Mouse (Mus musculus) c-Kit-positive CD71-negative TER-119-negative erythroid progenitor cells, embryonic 14.5 days (primary cell): ENCODE measurements at regions not wholly inside any gene's neighbourhood (a gene's known extent, or its start where the extent isn't known, plus 50 kb on each side); places are given as distances from the start of the nearest gene placed in this dataset.

ENCODE experiments used
- DNase-seq: peaks from one replicate; pipeline ENCODE4 v3.0.0-alpha.2; 2013; ENCODE audit warnings: low read depth

DNA sequence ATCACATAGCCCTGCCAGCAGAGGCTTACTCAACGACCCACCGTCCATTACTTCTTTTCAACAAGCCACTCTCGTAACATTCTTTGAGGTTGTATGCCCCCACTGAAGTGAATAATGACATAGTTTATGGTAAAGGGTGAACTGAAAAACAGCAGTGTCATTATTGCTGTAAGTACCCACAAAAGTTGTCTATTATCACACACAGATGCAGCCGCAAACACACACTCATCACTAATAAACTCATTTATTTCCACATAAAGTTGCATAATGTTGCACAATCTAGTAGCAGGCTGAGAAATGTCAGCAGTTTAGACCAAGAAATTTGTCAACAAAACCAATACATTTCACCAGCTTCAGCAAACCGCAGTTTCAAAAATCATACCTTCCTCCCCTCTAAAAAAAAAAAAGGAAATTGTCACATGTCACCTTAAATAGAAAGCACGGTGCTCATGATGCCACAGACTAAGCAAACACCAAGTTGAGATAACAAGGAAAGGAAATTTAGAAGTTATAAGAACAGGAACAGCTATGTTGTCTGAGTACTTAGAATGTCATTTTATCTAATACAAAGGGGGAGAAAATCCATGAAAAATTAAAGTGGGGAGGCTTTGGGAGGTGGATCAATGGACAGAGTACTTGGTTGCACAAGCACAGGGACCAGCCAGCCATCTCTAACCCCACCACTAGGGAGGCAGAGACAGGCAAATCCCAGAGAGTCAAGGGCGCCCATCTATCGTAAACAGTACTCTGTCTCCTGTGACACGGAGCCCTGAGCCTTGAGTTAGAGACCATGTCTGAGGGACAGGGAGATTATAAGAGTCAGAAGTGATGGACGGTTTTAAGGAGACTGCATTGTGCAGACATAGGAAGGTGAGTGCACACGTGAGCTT, 195.9 kb downstream of the Hlx start:
- DNase-seq = peak; percentile 23

DNA sequence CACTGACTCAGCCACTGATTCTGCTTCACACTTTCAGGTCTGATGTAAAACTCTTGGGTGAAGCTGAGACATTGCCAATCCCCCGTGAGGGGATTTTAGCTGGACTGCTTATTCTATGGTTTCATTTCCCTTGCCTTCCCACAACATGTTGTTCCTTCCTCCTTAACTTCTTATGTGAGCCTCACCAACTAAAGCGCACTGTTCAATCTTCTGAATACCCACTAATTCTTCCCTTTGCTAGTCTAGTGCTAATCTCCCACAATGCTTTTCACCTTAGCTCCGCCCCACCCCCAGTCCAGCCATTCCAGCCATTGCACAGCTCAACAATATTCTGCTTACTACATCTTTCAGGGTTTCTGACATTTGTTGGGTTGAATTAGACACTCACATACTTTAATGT, 196.7 kb downstream of the Hlx start:
- no peak for DNase-seq

DNA sequence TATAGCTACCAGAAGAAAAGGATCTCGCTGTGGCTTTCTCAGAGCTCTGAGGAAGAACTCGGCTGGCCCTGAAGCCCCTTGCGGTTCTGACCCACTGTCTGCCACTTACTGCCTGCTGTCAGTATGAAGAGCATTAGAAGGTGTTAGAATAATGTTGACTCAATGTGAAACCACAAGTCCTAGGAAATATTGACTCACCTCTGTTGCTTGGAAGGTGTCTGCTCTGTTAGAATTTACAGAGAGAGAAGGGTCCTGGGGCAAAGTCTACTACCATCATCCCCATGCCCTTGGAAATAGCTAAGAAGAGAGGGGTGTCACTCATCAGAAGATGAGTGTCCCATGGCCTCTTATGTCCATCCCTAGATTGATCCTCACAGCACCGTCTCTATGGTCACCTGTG, 197.9 kb downstream of the Hlx start:
- no peak for DNase-seq

DNA sequence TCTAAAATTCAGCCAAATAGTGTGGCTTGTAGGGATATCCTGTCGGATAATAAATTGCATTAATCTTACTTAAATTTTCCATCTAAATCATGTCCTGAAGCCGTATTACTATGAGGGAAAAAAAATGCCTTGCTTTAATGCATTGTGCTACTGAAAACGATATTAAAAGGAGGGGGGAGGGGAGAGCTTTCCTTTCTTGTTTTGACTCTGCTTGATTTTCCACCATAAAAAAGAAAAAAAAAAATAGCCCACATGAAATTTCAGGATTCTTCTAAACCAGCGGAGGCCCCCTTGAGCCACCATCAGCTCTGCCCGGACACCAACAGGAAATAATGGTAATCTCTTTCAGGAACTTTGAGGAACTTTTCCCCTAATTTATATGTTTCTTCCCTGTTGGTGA, 198.5 kb downstream of the Hlx start:
- DNase-seq = no peak

DNA sequence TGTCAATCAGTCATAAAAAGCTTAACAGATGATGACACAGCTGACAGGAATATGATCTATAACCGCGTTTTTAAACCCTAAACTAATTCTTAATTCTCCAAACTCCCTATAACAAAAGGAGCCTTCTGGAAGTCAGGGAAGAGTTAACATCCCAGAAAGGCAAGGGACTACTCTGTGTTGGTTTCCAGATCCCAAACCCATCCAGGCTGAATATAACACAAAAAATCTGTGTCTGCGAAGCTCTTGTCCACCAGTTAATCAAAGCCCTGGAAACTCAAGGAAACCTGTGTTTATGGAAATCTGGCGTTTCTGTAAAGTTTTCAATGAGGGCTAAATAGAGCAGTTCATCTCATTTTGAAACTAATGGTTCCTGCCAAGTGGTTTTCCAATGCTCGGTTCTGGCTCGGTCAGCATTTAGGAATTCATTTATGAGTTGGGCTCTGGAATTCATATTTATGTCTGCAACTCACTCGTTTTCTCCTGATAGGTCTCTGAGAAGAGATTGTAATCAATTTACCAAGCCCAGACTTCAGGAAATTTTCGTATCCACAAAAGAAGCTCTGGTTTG, 199.8 kb downstream of the Hlx start:
- DNase-seq = no peak

DNA sequence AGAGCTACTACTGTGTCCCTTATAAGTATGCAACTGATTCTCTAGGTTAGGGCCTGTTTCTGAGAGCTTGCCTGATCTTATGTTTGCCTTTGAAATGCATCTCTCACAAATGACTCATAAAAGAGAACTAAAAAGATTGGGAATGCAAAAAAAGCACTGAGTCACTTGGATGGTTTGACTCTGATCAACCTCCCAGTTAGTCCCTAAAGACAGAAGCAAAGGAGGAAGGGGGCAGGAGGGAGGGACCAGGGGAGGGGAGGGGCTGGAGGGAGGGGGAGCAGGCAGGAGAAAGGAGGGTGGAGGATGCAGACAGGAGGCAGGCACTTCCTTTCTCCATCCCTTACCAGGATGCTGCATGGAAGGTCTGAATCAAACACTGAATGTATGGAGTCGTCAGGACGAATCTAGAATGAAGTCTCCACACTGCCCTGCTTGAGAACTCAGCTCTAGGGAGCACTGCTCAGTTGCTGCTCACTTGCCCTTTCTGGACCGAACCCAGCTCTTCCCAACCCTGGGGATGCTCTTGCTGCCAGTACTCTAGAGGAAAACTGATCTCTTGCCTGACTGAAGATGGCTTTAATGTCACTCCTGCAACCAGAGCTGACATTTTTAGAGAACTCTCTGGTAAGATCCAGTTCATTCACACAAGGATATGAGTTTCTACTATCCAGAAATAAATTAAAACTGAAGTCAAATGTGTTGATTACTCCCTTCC, 201.7 kb downstream of the Hlx start:
- DNase-seq = no peak

DNA sequence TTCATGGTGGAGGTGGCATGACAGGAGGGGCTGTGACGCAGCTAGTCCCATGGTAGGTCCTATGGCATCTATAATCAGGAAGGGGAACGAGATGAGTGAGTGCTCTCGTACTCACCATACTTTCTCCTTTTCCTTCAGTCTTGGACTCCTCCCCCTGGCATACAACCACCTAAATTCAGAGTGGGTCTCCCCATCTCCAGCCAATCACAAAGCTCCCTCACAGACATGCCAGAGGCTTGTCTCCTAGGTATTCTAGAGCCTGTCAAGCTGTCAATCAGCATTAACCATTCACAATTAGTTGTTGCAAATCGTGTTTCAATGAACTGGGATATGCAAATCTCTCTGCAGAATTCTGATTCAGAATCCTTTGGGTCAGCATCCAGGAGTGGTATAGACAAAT, 206.7 kb downstream of the Hlx start:
- no peak for DNase-seq

DNA sequence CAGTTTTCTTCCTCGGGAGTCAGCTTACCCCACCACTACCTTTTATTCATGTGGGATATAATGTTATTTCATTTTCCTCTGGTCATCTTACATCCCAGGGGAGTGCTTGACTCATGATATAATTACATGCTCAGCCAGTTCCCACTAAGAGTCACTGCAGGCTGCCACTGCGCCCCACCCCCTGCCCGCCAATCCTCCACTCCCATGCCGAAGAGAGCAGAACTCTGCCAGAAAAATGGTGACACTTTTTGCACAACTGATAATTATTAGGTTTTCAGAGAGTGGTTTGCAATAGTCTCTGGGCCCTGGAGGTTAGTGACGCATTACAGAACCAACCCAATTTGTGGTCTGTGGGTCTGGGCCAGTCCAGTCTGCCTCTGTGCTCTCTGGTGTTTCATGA, 212.9 kb downstream of the Hlx start:
- DNase-seq = no peak

DNA sequence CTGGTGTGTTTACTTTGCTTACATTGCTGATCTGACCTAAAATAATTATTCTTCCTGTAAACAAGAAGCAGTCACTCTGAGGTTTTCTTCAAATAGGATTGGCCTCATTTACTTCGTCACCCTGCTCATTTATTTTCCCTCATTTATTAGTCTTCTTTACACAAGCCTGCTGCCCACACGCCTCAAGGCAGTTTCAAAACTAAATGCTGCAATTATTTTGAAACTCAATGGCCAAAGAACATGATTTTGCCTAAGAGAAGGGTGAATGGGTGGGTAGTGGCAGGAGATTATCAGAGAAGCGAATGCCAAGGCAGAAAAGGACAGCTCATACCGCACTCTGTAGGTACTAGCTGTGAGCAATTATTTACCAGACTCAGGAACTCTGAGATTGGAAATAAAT, 227.8 kb downstream of the Hlx start:
- no peak for DNase-seq

DNA sequence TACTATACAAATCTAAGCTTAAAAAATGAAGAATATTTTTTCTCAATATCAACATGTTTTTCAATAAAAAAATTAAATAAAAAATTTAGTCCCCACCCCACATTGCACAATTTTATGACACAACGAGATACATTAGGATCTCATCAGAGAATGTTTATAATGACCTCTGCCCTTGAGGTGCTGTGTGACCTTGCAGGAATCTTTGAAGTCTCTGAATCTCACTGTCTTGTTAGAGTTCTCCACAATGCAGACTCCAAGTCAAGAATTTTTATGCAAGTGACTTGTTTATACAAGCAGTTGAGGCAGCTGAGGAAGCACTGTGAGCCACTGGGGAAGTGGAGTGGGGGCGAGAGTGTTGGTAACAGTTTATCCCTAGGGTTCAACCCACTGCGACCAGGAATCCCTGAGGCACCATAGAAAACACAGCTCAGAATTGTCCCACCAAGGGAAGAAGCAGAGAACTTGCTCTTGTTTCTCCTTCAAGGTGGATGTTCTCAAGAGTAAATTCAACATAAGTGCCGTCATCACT, 228.5 kb downstream of the Hlx start:
- DNase-seq = no peak

DNA sequence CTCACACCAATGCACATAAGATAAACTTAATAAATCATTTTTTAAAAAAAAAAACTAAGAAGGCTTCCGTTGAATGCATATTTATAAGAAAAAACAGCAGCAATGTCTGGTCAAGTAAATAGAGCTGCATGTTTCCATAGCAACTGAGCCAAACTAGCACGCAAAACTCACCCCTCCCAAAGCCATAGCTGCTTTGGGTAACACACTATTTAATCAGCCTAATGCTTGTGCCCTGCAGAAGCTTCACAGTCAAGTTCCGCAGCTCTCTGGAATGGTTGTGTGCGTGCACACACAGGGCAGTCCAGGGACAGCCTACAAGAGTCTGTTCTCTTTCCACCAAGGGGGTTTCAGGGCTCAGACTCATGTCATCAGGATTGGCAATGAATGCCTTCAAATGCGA, 231.7 kb downstream of the Hlx start:
- no peak for DNase-seq

DNA sequence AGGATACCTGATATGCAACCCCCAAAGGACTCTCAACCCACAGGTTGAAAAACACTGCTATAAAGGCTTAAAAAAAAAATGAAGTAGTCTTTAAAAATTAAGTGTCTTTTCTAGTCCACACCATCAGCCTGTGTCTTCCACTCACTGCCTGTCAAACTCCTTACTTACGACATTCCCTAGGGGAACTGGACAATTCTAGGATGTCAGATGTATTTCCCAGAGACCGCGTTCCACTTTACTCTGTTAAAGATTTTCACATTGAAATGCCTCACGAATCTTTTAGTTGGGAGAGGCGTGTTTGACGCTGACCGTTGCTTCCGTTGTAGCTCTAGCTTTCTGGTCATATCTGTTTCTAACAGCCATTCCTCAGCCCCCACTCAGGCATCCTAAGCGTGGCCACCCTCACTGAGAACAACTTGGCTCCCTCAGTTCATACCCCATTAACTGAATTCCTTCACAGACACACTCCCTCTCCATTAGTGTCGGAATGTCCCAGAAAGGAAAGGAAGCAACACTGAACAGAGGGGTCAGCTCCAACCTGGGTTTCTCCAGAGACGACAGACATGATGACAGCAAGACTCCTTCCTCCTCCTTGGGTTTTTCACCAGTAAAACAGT, 233.4 kb downstream of the Hlx start:
- no peak for DNase-seq

DNA sequence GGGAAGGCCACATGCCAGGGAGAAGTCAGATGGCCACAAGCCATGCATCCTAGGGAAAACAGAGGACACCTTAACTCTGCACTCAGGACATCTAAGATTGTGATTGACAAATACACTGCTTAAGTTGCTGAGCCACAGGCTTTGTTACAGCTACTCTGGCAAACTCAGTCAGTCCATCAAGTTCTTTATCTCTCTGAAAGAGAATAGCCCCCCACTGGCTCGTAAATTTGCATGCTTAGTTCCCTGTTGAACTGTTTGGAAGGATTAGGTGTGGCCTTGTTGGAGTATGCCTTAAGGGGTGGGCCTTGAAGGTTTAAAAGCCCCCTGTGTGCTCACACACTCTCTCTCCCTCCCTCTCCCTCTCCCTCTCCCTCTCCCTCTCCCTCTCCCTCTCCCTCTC, 235.4 kb downstream of the Hlx start:
- DNase-seq = no peak

DNA sequence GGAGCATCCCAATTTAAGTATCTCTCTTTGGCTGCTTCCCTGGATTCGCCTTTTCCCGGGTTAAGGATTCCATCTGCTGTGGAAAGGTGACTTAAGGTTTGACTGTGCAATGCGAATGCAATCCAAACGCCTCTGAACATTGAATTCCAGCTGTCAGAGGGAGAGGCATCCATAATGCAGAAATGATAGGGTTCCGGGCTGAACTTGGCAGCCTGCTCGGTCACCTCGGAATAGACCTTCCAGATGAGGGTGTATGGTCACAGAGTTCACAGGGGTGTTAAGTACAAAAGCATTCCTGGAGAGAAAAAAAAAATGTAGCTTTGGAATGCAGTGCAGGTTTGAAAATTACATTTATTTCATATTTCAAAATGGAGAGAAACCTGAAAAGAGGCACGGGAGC, 238.6 kb downstream of the Hlx start:
- no peak for DNase-seq

DNA sequence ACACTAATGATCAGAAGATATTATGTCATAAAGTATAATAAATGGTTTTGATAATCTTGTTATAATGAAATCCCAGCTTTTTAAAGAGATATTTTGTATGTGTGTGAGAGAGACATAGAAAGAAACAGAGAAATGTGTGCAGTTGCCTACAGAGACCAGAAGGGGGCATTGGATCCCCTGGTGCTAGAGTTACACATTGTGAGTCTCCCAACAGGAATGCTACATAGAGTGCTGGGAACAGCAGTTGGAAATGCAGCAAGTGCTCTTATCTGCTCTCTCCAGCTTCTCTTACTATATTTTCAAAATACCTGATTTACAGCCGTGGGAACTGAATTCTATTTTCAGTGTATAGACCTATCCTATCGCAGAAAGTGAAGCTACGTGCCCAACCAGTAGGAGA, 240.3 kb downstream of the Hlx start:
- DNase-seq = no peak

DNA sequence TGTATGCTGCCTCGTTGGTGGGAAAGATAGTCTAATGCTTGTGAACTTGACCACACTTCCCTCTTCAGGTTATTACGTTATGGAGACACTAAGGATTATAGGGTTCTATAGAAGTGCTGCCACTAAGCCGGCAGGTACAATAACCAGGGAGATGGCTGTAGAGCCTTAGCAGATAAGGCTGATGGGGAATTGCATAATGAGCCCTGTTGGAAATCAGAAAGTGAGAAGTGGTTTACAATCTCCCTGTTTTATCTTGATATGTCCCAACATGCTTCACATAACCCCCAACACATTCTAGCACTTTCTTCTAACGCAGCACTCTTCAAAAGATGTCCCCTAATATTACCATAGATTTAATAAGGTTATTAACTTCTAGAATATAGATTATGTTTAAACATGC, 241.2 kb downstream of the Hlx start:
- DNase-seq = no peak

DNA sequence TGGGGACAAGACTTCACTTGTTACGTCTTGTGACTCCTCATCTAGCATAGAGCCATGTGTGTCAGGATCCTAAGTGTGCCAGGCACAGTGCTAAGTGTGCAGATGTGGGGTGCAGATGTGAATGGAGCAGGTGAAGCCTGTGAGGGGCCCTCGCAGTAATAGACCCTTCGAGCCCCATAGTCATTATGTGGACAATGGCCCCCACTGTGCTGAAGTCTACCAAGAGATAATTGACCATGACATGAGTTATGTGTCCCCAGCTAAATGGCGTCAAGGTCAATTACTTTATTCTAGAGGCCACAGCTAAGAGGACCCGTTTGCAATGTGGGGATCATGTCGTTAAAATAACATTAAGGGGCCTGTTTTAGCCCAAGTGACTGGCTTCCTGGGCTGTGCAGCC, 245.0 kb downstream of the Hlx start:
- no peak for DNase-seq

DNA sequence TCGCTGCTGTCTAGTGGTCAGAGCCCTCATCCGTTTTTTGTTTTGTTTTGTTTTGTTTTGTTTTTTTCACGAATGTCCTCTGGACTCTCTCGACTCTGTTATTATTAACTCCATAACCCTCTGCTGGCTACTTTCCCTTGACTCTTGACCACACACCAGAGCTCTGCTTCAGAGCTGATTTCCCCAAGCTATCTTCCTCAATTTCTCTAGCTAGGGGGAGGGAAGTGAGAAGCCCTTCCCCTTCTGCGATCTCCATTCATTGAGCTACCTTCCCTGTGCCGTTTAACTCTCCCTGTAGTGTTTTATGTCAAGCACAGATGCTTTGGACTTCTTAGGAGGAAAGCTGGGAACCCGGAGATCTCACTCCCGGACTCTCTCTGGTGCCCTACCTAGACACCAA, 247.6 kb downstream of the Hlx start:
- no peak for DNase-seq

DNA sequence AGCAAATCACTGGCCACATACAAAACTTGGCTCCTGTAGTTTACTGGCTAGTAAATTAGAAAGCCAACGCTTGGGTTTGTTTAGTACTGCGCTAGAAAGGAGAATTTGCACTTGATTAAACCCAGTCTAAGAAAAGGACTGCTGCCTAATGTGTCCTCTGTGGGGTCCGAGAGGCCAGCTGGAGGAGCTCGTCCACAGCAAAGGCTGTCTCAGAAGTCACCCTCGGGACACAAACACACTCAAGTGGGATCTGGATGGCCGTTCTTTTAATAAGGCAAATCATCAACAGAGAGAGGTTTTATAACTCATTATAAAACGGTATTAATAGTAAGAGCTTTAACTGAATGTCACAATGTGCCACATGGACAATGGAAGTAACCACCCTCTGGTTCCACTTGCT, 249.0 kb downstream of the Hlx start:
- no peak for DNase-seq

DNA sequence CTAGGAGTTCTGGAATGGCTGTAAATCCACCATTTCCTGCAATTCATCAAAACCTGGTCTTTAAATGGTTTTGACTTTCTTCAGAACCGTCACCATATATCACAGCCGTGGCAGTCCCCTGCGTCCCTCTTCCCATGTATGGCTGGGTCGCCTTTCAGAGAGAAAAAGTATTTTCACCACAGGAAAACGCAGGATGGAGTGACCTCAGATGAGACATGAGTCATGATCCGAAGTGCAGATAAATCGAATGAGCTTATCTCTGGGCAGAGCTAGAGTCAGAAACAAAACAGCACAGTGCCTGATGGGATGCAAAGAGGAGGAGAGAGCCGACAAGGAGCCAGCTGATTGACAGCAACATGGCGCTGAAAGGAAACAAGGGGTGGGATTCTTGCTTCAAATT, 250.4 kb downstream of the Hlx start:
- no peak for DNase-seq

DNA sequence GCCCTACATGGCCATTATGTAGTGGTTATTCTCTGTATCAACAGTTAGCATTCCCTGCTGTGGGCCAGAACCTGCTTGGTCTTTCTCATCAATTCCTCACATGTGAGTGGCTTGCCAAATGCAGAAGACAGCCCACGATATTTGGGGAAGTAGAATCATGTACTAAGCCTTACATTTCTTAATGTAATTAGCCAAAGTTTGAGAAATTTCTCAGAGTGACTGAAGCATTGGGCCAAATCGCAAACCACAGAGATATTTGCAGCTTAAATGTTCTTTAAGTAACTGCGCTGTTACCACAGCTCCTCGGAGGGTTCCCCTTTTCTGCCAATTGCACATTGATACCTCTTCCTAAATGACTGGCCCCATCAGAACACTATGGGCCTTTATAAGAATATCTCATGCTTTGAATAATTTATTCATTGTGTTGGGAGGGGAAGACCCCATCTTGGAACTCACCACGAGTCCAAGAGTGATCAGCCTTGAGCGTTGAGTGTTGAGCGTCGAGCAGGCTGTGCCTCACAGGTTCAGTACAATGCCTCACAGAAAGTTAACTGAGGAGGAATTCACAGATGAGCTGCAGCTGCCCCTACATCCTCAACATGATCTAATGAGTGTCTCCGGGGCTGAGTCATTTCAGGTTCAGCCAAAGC, 251.7 kb downstream of the Hlx start:
- DNase-seq = no peak

DNA sequence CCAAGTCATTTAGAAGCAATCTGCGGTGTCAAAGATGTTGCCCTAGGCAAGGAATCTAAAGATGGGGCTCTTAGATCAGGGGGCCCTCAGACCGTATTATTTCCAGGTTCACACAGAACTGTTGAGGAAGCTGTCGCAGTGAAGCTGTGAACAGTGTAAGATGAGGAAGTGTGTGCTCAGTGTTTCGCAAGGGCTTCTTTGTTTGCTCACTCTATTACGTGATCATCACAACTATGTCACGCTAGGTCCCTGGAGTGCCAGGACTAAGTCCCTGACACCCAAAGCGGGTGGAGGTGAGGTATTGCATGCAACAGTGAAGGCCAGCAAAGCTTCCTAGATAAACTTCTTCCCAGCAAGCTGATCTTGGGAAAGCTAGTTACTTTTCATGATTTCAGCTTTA, 254.4 kb downstream of the Hlx start:
- no peak for DNase-seq
